Mouse (Mus musculus): ENCODE measurements around the gene Ispd. TPM values are rescaled to one million over a fixed set of nuclear protein-coding genes. Genes with fewer than 3 reads are reported as not detected.

Ispd gene
- polyA plus RNA-seq, 1 experiment: 0.91 TPM

- H3K4me3 ChIP-seq (ENCODE audit: low read depth, low read length): no peak overlapping the region
- H3K27me3 ChIP-seq (ENCODE audit: control insufficient read depth, insufficient read depth, low read length): no peaks in the 10 kb centered on the region
- no peak for TF ChIP-seq CTCF (IDR thresholded peaks at IDR 0.05; ENCODE audit: extremely low read depth, insufficient read length, insufficient replicate concordance, low read depth, low read length)
- no peak for TF ChIP-seq POLR2A (IDR thresholded peaks at IDR 0.05; ENCODE audit: low read depth, low read length)
- H3K4me1 ChIP-seq (ENCODE audit: control insufficient read depth, insufficient read depth, insufficient read length, low read length): no peaks in the 10 kb centered on the region
- 90% methylated on average over 1 of the region's 1 CpGs for WGBS
- no peak overlapping the region for H3K27ac ChIP-seq (ENCODE audit: insufficient read depth, low read depth, low read length)
- no peaks in the 10 kb centered on the region for H3K36me3 ChIP-seq (ENCODE audit: control insufficient read depth, insufficient read depth, low read length)
These were observed 173.4 kb downstream of the Ispd start for GRCm38 (mm10) chr12:36554697-36555096.

- TF ChIP-seq POLR2A (IDR thresholded peaks at IDR 0.05; ENCODE audit: low read depth, low read length) (no peak), CTCF (IDR thresholded peaks at IDR 0.05; ENCODE audit: extremely low read depth, insufficient read length, insufficient replicate concordance, low read depth, low read length) (no peak)
- Histone ChIP-seq H3K27me3 (ENCODE audit: control insufficient read depth, insufficient read depth, low read length) (no peaks in the 10 kb centered on the region), H3K27ac (ENCODE audit: insufficient read depth, low read depth, low read length) (no peak overlapping the region), H3K4me3 (ENCODE audit: low read depth, low read length) (no peak overlapping the region), H3K36me3 (ENCODE audit: control insufficient read depth, insufficient read depth, low read length) (no peaks in the 10 kb centered on the region), H3K4me1 (ENCODE audit: control insufficient read depth, insufficient read depth, insufficient read length, low read length) (no peaks in the 10 kb centered on the region)
- WGBS: 74% methylated on average over 2 of the region's 2 CpGs
These were observed 182.9 kb downstream of the Ispd start for GRCm38 (mm10) chr12:36564146-36564545.

- Histone ChIP-seq H3K4me3 (ENCODE audit: low read depth, low read length) (no peak overlapping the region), H3K27me3 (ENCODE audit: control insufficient read depth, insufficient read depth, low read length) (no peaks in the 10 kb centered on the region), H3K36me3 (ENCODE audit: control insufficient read depth, insufficient read depth, low read length) (no peaks in the 10 kb centered on the region), H3K27ac (ENCODE audit: insufficient read depth, low read depth, low read length) (no peak overlapping the region), H3K4me1 (ENCODE audit: control insufficient read depth, insufficient read depth, insufficient read length, low read length) (no peaks in the 10 kb centered on the region)
- TF ChIP-seq POLR2A (IDR thresholded peaks at IDR 0.05; ENCODE audit: low read depth, low read length) (no peak), CTCF (IDR thresholded peaks at IDR 0.05; ENCODE audit: extremely low read depth, insufficient read length, insufficient replicate concordance, low read depth, low read length) (no peak)
- WGBS: 82% methylated on average over 1 of the region's 1 CpGs
These were observed 185.7 kb downstream of the Ispd start for GRCm38 (mm10) chr12:36566974-36567373.

- Histone ChIP-seq H3K36me3 (ENCODE audit: control insufficient read depth, insufficient read depth, low read length) (no peaks in the 10 kb centered on the region), H3K27ac (ENCODE audit: insufficient read depth, low read depth, low read length) (no peak overlapping the region), H3K4me1 (ENCODE audit: control insufficient read depth, insufficient read depth, insufficient read length, low read length) (no peaks in the 10 kb centered on the region), H3K27me3 (ENCODE audit: control insufficient read depth, insufficient read depth, low read length) (no peaks in the 10 kb centered on the region), H3K4me3 (ENCODE audit: low read depth, low read length) (no peak overlapping the region)
- WGBS: 84% methylated on average over 4 of the region's 4 CpGs
- TF ChIP-seq CTCF (IDR thresholded peaks at IDR 0.05; ENCODE audit: extremely low read depth, insufficient read length, insufficient replicate concordance, low read depth, low read length) (no peak), POLR2A (IDR thresholded peaks at IDR 0.05; ENCODE audit: low read depth, low read length) (no peak)
These were observed 189.3 kb downstream of the Ispd start for GRCm38 (mm10) chr12:36570414-36571095.

- H3K27ac ChIP-seq (ENCODE audit: insufficient read depth, low read depth, low read length): no peak overlapping the region
- H3K4me1 ChIP-seq (ENCODE audit: control insufficient read depth, insufficient read depth, insufficient read length, low read length): no peaks in the 10 kb centered on the region
- 70% methylated on average over 3 of the region's 3 CpGs for WGBS
- H3K4me3 ChIP-seq (ENCODE audit: low read depth, low read length): no peak overlapping the region
- TF ChIP-seq POLR2A (IDR thresholded peaks at IDR 0.05; ENCODE audit: low read depth, low read length) (no peak), CTCF (IDR thresholded peaks at IDR 0.05; ENCODE audit: extremely low read depth, insufficient read length, insufficient replicate concordance, low read depth, low read length) (no peak)
- H3K27me3 ChIP-seq (ENCODE audit: control insufficient read depth, insufficient read depth, low read length): no peaks in the 10 kb centered on the region
- H3K36me3 ChIP-seq (ENCODE audit: control insufficient read depth, insufficient read depth, low read length): no peaks in the 10 kb centered on the region
These were observed 203.6 kb downstream of the Ispd start for GRCm38 (mm10) chr12:36584828-36585227.

DNA sequence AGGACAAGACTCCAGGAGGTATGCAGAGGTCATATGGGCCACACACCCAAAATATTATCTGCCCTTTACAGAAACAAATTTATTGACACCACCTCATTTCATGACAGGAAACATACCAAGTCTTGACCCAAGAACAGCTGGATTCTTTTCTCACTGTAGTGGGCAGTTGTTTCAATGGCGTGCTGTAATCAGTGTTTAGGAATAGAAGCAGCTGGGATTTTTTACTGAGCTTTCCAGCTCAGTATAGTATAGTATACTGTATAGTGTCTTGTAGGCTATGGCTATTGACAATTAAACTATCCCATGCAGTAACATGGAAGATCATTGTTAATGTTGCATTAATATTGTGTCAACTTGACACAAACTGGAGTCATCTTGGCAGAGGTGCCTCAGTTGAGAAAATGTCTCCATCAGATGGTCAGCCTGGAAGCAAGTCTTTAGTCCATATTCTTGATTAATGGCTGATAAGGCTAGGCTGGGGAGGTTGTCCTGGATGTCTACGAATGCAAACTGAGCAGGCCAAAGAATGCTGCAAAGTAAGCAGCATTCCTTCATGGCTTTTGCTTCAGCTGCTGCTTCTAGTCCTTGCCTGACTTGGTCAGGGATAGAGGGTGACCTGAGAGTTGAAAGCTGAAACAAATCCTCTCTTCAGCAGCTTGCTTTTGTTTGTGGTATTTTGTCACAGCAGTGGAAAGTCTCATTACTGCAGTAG is 216.4 kb downstream of the Ispd start:
- Histone ChIP-seq H3K27me3 (ENCODE audit: control insufficient read depth, insufficient read depth, low read length) (no peaks in the 10 kb centered on the region), H3K27ac (ENCODE audit: insufficient read depth, low read depth, low read length) (no peak overlapping the region), H3K36me3 (ENCODE audit: control insufficient read depth, insufficient read depth, low read length) (no peaks in the 10 kb centered on the region), H3K4me1 (ENCODE audit: control insufficient read depth, insufficient read depth, insufficient read length, low read length) (no peaks in the 10 kb centered on the region), H3K4me3 (ENCODE audit: low read depth, low read length) (no peak overlapping the region)
- TF ChIP-seq CTCF (IDR thresholded peaks at IDR 0.05; ENCODE audit: extremely low read depth, insufficient read length, insufficient replicate concordance, low read depth, low read length): no peak
- no peak for TF ChIP-seq POLR2A (IDR thresholded peaks at IDR 0.05; ENCODE audit: low read depth, low read length)
- WGBS: 79% methylated on average over 2 of the region's 2 CpGs

GRCm38 (mm10) chr12:36621960-36622736 is 240.9 kb downstream of the Ispd start:
- Histone ChIP-seq H3K36me3 (ENCODE audit: control insufficient read depth, insufficient read depth, low read length) (no peaks in the 10 kb centered on the region), H3K4me3 (ENCODE audit: low read depth, low read length) (no peak overlapping the region), H3K4me1 (ENCODE audit: control insufficient read depth, insufficient read depth, insufficient read length, low read length) (no peaks in the 10 kb centered on the region), H3K27ac (ENCODE audit: insufficient read depth, low read depth, low read length) (no peak overlapping the region), H3K27me3 (ENCODE audit: control insufficient read depth, insufficient read depth, low read length) (no peaks in the 10 kb centered on the region)
- 82% methylated on average over 7 of the region's 7 CpGs for WGBS
- TF ChIP-seq CTCF (IDR thresholded peaks at IDR 0.05; ENCODE audit: extremely low read depth, insufficient read length, insufficient replicate concordance, low read depth, low read length): no peak
- no peak for TF ChIP-seq POLR2A (IDR thresholded peaks at IDR 0.05; ENCODE audit: low read depth, low read length)
